Mouse (Mus musculus): ENCODE data around the gene C1rl.
A peak's percentile ranks its signal among the peaks of the same experiment; 100 is the strongest.
"Not testable (repeated sequence)": the region's sequence is repeated elsewhere in the genome, so short reads cannot be mapped to it uniquely, and the experiment has no call there.

The C1rl gene

DNA sequence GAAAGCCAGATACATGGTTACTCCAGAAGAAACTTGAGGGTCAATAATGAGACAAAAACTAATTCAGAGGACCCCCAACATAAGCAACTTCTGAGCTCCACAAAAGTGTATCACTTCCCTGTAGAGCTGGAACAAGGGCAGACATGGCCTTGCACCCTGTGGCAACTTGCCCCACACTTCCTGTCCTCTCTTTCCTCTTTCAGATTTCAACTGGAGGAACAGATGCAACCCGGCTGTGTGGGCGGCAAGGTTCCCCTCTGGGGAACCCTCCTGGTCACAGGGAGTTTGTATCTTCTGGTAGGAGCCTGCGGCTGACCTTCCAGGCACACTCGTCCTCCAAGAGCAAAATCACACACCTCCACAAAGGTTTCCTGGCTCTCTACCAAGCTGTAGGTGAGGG is 12.1 kb downstream of the C1rl start:
- DNase-seq (ENCODE audit: low spot score in 2 of 2) = no peak

- no peak for DNase-seq (ENCODE audit: low spot score in 2 of 2)
Measured at GRCm38 (mm10) chr6:124506991-124507390, 14.1 kb downstream of the C1rl start.

GRCm38 (mm10) chr6:124508292-124508691 is 15.4 kb downstream of the C1rl start:
- no peak for DNase-seq (ENCODE audit: low spot score in 2 of 2)

GRCm38 (mm10) chr6:124509192-124509591 is 16.3 kb downstream of the C1rl start:
- not testable (repeated sequence) for DNase-seq (ENCODE audit: low spot score in 2 of 2)

DNA sequence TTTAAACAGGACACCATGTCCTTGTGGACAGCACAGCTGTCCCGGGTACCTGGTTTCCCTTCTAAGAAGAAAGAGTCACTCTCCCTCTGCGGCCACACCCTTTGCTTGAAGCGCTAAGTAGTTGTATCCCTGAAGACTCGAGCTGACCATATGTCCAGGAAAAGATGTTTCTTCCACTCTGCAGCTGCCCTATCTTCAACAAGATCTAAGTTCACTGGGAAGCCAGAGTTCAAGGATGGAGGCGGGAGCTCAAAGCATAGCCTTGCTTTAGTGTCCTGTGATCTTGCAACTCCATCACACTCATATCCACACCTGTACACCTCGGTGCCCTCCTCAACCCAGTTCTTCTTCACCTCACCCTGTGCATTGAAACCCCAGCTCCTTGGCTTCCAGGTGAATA is 19.0 kb downstream of the C1rl start:
- no peak for DNase-seq (ENCODE audit: low spot score in 2 of 2)

GRCm38 (mm10) chr6:124512355-124512836 is 19.5 kb downstream of the C1rl start, which contains the start of gene C1ra:
Gene C1ra (plus strand): TSS chr6:124512405.
- DNase-seq (ENCODE audit: low spot score in 2 of 2) = peak; percentile 50 to 64

GRCm38 (mm10) chr6:124517733-124518132 is 24.8 kb downstream of the C1rl start:
- DNase-seq (ENCODE audit: low spot score in 2 of 2) = not testable (repeated sequence)

DNA sequence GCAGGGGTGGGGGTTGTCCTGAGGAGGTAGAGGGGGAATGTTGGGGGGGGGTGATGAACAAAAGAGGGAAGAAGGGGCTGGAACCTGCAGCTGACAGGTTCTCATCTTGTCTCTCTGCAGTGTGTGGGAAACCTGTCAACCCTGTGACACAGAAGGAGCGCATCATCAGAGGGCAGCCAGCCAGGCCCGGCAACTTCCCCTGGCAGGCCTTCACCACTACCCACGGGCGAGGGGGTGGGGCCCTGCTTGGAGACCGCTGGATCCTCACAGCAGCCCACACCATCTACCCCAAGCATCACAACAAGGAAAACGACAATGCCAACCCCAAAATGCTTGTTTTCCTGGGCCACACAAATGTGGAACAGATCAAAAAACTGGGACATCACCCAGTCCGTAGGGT is 29.2 kb downstream of the C1rl start:
- not testable (repeated sequence) for DNase-seq (ENCODE audit: low spot score in 2 of 2)

DNA sequence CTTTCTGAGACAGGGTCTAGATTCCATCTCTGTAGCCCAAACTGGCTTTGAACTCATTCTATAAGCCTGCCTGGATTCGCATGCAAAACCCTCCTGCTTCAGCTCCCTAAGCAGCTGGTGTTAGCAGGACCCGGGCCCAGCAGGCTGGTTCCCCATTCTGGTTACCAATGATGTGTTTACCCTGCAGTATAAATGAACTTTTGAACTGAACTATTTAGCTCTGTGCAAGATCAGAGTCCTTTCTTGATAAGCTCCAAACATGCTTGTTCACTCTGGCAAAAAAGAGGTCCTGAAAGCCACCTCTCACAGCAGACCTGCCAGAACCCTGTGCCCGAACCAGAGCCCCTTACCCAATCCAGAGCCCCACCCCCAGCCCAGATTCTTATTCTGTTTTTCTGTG is 35.0 kb downstream of the C1rl start:
- no peak for DNase-seq (ENCODE audit: low spot score in 2 of 2)

GRCm38 (mm10) chr6:124531077-124531476 is 38.2 kb downstream of the C1rl start:
- DNase-seq (ENCODE audit: low spot score in 2 of 2) = no peak

DNA sequence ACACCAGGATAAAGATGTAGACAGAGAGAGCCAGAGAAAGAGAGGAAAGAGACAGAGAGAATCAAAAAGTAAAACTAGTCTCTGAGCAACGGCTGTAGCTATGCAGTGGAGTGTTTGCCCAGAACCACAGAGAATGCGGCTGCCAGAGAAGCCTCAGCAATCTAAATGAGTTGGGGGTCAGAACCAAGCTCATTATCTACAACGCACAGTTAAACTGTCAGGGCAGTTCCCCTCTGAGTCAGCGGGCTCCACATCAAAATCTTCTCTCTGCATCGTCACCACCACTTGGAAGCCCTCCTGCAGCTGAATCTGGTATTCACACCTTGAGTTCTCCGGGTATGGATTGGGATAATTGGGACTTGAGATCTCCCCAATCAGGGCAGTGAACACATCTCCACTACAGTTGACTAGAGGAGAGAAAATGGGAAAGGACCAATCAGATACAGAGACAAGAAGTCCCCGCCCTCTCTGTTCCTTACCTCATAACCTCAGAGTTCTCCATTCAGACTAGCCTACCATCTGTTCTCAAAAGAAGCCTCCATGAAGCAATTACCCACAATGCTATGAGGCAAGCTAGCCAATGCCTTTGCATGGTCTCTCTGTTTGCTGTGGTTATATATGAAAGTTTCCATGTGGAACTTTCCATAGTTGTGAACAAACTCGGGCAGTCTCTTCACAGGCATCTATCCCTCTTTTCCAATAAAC is 43.4 kb downstream of the C1rl start:
- DNase-seq (ENCODE audit: low spot score in 2 of 2) = not testable (repeated sequence)

- DNase-seq (ENCODE audit: low spot score in 2 of 2) = not testable (repeated sequence)
Measured at GRCm38 (mm10) chr6:124541176-124541575, 48.3 kb downstream of the C1rl start.

DNA sequence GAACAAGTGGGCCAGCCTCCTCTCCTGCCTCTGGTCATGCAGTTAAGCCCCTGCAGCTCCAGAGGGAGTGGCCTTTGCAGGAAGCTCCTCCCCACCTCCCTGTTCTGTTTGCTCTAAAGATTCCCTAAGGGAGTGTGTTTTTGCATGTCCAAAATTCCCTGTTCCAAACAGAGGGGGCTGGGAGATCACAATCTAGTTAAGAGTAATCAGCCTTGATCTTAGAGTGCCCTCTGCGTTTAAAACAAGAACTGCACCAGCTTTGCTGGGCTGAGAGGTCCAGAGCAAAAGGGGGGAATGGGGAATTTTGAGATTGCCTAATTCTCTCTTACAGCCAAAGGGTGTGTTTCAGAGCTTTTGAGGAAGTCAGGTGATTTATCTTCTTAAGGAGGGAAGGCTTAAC is 49.4 kb downstream of the C1rl start, which contains the start of gene C1s1:
Gene C1s1 (minus strand): TSS at position 76 of the 400 bp plus-strand sequence.
- DNase-seq (ENCODE audit: low spot score in 2 of 2) = peak; percentile 24 to 62

GRCm38 (mm10) chr6:124544466-124544865 is 51.6 kb downstream of the C1rl start:
- DNase-seq (ENCODE audit: low spot score in 2 of 2) = no peak

GRCm38 (mm10) chr6:124545425-124545824 is 52.5 kb downstream of the C1rl start:
- no peak for DNase-seq (ENCODE audit: low spot score in 2 of 2)

GRCm38 (mm10) chr6:124547979-124548378 is 55.1 kb downstream of the C1rl start:
- DNase-seq (ENCODE audit: low spot score in 2 of 2) = not testable (repeated sequence)

DNA sequence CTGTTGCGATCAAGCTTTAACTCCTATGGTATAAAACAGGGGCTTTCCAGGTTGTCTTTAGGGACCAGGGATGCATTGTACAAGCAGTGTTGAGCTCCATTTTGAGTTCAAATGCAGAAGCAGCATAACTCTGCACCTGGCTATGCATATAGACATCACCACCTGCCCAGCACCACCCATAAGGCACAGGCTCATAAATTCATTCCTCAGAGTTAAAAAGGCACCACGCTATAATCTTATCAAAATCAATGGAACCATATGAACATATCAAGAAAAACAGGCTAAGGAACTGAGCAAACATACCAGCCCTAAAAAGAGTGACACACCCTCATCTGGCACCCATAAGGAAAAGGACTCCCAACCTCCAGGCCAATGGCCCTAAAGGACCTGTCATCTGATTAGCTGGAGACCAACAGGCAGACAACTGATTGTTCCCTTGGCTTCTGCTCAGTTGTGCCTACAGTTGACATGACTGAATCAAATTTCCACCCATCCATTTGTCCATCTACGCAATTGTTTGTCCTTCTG is 56.2 kb downstream of the C1rl start:
- DNase-seq (ENCODE audit: low spot score in 2 of 2) = no peak

DNA sequence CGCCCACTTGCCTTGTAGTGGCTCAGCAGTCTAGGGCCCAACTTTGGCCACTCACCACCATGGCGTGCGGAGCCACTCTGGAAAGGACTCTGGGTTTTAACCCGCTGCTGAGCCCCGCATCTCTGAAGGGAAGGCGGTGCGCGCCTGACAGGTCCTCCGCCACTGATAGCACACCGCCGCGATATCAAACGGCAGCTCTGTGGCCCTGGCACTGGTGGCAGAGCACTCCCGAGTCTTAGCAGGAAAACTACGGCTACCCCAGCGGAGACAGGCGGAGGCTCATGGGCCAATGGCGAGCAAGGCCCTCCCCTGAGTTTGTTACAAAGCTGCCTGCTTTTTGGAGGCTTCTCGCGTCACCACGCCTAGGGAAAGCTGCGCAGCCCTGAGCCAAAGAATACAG is 59.9 kb downstream of the C1rl start:
- DNase-seq (ENCODE audit: low spot score in 2 of 2) = no peak

GRCm38 (mm10) chr6:124555956-124556355 is 63.0 kb downstream of the C1rl start:
- not testable (repeated sequence) for DNase-seq (ENCODE audit: low spot score in 2 of 2)
